Mouse (Mus musculus) gastrocnemius, postnatal 25 days (tissue): ENCODE data around the gene Ckap4. TPM values are rescaled to one million over a fixed set of nuclear protein-coding genes. Genes with fewer than 3 reads are reported as not detected.
"Not testable (repeated sequence)": the region's sequence is repeated elsewhere in the genome, so short reads cannot be mapped to it uniquely, and the experiment has no call there.

Source experiments
- DNase-seq: peaks from one replicate; pipeline ENCODE4 v3.0.0; 2022
- total RNA-seq, 2 experiments: library from RNA; stranded (reverse); gene quantifications; 1 replicate in 1 of 2; 2 replicates in 1 of 2; pipeline ENCODE4 v1.2.3; 2021

The Ckap4 gene
- total RNA-seq, 2 experiments from 2014 or later: 15.5 to 16.3 TPM

GRCm38 (mm10) chr10:84498867-84499266 lies 35.0 kb downstream of the Ckap4 start:
- no peak for DNase-seq

DNA sequence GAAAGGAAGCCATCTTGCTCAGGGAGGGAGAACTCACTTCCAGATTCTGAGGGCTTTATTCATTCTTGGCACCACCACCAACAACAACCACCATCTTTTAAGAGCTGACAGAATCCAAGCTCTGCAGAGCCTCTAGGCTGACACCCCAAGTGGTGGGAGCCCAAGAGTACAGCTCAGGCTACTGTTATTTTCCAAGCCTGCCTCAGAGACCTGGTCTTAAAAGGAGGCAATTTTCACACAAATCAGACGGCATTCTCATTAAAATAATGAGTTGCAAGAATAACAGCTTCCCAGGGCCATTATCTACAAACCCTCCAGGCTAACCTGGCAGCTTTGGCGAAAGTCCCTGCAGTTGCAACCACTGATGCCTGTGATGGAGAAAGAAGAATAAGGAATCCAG lies 37.1 kb downstream of the Ckap4 start:
- no peak for DNase-seq

DNA sequence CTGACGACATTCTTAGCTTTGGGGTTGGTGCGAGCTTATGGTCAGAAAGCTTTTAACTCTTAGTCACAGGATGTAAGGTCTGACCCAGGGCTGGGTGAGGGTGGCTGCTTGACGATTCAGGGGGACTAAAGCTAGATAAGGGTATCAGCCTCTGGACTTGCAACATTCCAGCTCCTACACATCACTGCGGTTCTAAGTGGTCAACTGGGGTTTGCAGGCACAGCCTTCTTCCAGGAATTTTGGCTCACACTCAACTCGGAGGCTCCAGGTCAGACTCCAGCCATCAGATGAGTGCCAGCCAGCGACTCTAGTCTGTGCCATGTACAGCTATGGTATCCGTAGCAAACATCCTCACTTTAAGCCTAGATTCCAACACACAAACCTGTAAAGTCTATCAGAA lies 39.4 kb downstream of the Ckap4 start:
- no peak for DNase-seq

- DNase-seq: no peak
These were observed 43.7 kb downstream of the Ckap4 start for GRCm38 (mm10) chr10:84490115-84490514.

DNA sequence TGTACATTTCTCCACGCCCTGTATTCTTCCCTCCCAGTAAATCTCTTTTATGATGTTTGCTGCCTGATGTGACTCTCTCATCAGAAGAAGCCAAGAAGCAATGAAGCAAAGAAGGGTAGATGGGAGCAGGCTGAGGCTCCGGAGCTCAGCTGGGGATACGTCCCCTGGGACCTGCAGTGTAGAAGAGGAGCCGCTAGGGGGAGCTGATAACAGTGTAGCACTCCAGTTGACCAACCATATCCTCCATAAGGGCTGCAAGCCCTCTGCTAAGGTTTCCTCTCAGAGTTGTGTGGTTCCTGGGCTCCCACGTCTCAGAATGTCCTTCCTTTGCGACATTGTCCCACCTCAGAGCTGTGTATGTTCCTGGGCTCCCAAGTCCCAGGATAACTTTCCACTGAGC lies 45.5 kb downstream of the Ckap4 start:
- peak; percentile 23 for DNase-seq

DNA sequence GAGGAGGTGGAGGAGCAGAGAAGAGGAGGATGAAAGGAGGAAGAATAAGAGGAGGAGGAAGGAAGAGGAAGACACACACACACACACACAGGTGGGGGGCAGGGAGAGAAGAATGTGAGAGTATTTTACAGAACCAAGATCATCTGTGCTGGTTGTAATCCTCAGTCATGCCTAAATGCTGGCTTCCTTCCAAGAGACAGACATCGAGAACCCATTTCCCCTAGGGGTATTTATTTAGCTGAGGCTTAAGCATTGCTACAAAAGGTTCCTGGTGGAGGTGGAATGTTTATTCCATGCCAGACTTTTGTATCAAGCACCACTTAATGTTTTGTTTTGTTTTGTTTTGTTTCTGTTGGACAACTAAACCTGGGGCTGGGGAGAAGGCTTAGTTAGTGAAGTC lies 49.2 kb downstream of the Ckap4 start:
- no peak for DNase-seq

- DNase-seq: no peak
These were observed 50.3 kb downstream of the Ckap4 start for GRCm38 (mm10) chr10:84483553-84483952.

DNA sequence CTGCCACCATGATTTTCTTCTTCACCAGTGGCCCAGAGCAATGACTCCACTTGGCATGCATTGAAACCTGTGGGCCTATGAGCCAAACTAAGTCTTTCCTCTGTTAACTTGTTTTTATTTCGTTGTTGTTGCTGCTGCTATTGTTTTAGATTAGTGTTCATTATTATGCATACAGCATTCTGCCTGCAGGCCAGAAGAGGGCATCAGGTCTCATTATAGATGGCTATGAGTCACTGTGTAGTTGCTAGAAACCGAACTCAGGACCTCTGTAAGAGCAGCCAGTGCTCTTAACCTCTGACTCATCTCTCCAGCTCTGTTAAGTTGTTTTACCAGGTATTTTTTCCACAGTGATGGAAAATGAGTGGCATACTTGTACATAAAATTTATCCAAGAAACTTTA lies 50.8 kb downstream of the Ckap4 start:
- DNase-seq: no peak

DNA sequence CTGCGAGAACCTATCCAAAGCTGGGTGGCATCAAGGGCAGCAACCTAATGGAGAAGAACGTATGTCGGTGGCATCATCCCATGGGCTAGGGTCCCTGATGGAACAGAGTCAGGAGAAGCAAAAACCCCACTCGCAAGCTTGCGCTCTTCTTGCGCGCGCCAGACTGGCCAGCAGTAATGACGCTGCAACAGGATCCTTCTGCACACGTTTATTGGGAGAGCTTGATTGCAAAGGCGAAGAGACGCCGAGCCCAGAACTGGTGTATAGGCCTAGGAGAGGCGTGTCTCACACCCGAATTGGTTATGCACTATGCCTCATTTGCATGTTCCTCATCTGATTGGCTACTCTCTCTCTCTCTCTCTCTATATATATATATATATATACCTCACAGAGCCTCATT lies 51.4 kb downstream of the Ckap4 start:
- DNase-seq: not testable (repeated sequence)

DNA sequence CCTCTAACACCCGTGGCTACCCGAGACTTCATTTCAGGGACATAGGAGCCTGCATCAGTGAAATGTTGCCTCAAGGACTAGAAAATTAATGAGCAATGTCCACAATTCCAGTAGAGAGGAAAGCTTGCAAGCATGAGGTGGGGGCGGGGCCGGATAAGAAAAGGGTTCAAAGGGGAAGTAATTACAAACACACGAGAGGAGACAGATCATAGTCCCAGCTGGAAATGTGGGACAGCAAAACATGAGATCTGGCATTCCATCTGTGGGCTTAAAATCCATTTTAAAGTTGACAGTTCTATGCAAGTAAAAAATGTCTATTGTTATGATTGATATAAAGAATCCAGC lies 52.6 kb downstream of the Ckap4 start:
- DNase-seq: no peak

DNA sequence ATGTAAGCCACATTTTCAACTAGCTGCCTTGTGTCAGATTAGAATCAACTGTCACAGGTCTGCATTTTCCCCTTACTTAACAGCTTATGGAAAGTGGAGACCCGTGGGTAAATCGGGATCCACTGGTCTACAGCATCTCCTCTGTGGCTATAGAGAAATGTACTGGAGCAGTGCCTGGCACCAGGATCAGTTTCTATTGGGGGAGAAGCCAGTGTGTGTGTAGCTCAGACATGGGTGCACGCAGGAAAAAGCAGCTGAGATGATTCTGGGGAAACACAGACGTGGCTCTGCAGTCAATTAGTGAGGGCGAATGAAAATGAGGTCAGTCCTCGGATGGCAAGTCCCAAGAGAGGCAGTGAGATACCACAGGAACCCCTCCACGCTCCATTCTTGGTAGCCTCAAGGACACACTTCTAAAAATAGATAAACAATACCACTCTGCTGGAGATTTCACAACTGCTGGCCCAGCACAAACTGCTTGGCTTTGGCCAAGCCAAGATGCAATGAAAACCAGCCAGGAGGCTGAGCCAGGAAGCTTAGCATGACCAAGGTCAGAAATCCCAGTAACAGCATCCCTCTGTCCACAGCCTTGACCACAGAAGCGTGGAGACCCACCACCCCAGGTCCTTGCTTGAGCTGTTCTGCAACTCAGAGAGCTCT lies 53.1 kb downstream of the Ckap4 start:
- peak; percentile 56 for DNase-seq

DNA sequence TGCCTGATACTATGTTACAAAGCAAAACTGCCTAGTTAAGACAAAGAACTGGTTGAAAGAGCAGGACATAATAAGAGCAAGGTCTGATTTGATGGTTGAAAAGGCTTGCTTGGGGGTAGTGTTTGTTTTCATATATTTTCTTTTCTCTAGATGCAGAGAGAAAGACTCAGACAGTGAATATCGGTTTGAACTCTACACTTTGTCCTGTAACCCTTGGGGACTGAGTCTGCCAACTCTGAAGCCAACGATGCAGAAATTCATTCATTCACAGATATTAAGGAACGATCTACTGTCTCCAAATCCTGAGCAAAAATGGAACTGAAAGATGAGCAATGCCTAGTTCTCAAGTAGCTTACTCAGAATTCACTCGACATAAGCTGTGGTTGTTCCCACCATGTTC lies 53.7 kb downstream of the Ckap4 start:
- DNase-seq: no peak

DNA sequence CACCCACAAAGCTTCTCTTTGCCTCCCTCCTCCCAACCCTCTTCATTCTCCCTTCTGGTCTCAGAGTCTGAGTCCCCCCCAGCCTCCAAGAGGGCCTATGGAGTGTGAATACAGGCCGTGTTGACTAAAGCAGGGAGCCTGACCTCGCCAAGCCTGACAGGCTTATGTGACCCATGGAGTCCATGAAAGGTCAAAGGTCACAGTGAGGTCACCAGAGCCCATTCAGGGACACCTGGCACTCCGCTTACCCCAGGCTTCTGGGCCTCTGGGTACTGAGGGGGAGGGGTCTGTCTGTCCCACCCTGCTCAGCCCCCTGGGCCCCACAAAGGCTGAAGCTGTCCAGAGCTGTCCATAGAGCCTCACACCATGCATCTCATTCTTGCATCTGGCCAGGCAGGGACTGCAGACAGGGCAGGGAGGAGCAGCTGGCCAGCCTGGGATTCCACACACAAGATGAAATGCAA lies 56.2 kb downstream of the Ckap4 start:
- no peak for DNase-seq

DNA sequence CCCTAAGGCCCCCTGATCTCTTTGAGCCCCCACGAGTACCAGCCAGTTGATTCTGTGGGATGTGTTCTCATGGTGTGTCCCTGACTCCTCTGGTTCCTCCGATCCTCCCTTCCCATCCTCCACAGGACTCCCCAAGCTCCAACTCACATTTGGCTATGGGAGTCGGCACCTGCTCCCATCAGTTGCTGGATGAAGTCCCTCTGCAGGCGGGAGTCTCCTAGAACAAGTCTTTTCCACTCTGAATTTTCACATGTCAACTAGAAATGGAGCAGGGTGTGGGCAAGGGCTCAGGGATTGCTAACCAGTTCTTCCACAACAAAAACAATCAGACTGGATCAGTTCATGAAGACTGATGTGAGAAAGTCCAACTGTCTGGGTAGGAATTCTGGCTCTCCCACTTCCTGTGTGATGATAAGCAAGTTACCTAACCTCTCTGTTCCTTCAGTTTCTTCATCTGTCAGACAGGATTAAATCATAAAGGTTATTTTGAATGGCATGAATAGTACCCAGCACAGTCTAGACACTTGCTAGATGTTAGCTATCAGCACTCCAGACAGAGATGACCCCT lies 56.7 kb downstream of the Ckap4 start:
- DNase-seq: no peak

Other genes starting within 250 kb of the Ckap4 start
- gene Nuak1, start 93.5 kb downstream of the Ckap4 start, total RNA-seq: 10 to 100 TPM; 12.6 to 19.4 TPM
- 10 to 100 TPM; 39.2 to 47.0 TPM for gene Tcp11l2, start 42.6 kb upstream of the Ckap4 start, total RNA-seq
- 10 to 100 TPM in 1 of 2 experiments, 1 to 10 TPM in 1; 8.1 to 11.3 TPM for gene Polr3b, start 88.2 kb upstream of the Ckap4 start, total RNA-seq
- not detected for gene Rfx4, start 222.0 kb upstream of the Ckap4 start, total RNA-seq